ENCODE assay signal across 11 mouse cellular contexts in genomic region chr17:5187546-5187945, GRCm38 (mm10).
DNase-seq lines count a peak whose midpoint lies in the region; ATAC-seq and TF ChIP-seq lines count a peak whose summit lies in the region.
"Had no signal": no experiment of that assay in that cellular context is flagged by ENCODE, and none has a peak within 500 bp of the region (broad histone marks: within the 10 kb centered on the region; RNA-seq: fewer than 3 reads in every experiment).

No protein-coding gene starts in this region.

- H3K36me3 ChIP-seq in embryonic facial prominence, embryonic 11.5 days (replicated peaks; ENCODE audit: control insufficient read depth, insufficient read depth, low read depth, low read length): no peaks in the 10 kb centered on the region
- no peaks in the 10 kb centered on the region for H3K36me3 ChIP-seq in embryonic facial prominence, embryonic 10.5 days (replicated peaks)
- H3K36me3 ChIP-seq: limb, embryonic 13.5 days had no signal

- no peak overlapping the region for H3K27ac ChIP-seq in embryonic facial prominence, embryonic 11.5 days (replicated peaks; ENCODE audit: low read depth, low read length)
- no peak overlapping the region for H3K27ac ChIP-seq in embryonic facial prominence, embryonic 10.5 days (replicated peaks)
- no peak overlapping the region for H3K27ac ChIP-seq in cortical plate, adult 2 months (ENCODE audit: insufficient read depth, low read length)

- H3K27me3 ChIP-seq in embryonic facial prominence, embryonic 11.5 days (ENCODE audit: control insufficient read depth, insufficient read depth, low read length): no peaks in the 10 kb centered on the region
- no peaks in the 10 kb centered on the region for H3K27me3 ChIP-seq in embryonic facial prominence, embryonic 10.5 days (replicated peaks; ENCODE audit: low read depth, poor library complexity, severe bottlenecking)
- H3K27me3 ChIP-seq: limb, embryonic 13.5 days had no signal

- no peak overlapping the region for H3K4me3 ChIP-seq in embryonic facial prominence, embryonic 11.5 days (ENCODE audit: low read depth, low read length)
- no peak overlapping the region for H3K4me3 ChIP-seq in embryonic facial prominence, embryonic 10.5 days
- H3K4me3 ChIP-seq in cortical plate, adult 2 months (ENCODE audit: insufficient read depth, low read length): no peak overlapping the region
- H3K4me3 ChIP-seq: limb, embryonic 13.5 days had no signal

- no peak overlapping the region for H3K9ac ChIP-seq in embryonic facial prominence, embryonic 11.5 days (replicated peaks; ENCODE audit: low read length)
- H3K9ac ChIP-seq: limb, embryonic 13.5 days had no signal

- H3K9me3 ChIP-seq in embryonic facial prominence, embryonic 11.5 days (replicated peaks; ENCODE audit: control insufficient read depth, low read length): no peaks in the 10 kb centered on the region
- H3K9me3 ChIP-seq in embryonic facial prominence, embryonic 10.5 days: no peaks in the 10 kb centered on the region
- H3K9me3 ChIP-seq: limb, embryonic 13.5 days had no signal

- TF ChIP-seq CTCF in cortical plate, adult 2 months (IDR thresholded peaks at IDR 0.05; ENCODE audit: extremely low read depth, insufficient read depth, low read length): 0 out of 2 replicates have a peak, but pooled peaks have one; percentile 3

- peak; percentile 31 for DNase-seq in embryonic facial prominence, embryonic 11.5 days (ENCODE audit: low spot score)
- DNase-seq in embryonic facial prominence, embryonic 10.5 days (ENCODE audit: low spot score): no peak
- DNase-seq in lung, postnatal 36 days: peak; percentile 58
- no peak for DNase-seq in lung, postnatal 25 days (ENCODE audit: low spot score)
- DNase-seq in thymus, adult 18-20 months: peak; percentile 26 to 48
- DNase-seq in frontal cortex, postnatal 14 days (ENCODE audit: low spot score in 2 of 2): no peak
- DNase-seq in right cerebral cortex, postnatal 14 days: no peak
- DNase-seq: adrenal gland, postnatal 10 days; kidney, postnatal 14 days had no signal

- no peaks in the 10 kb centered on the region for H3K4me1 ChIP-seq in embryonic facial prominence, embryonic 11.5 days (ENCODE audit: control insufficient read depth, insufficient read depth, low read length)
- peaks cover 44% of the 10 kb centered on the region for H3K4me1 ChIP-seq in embryonic facial prominence, embryonic 10.5 days
- no peaks in the 10 kb centered on the region; the same call in 1 of the 2 replicates for H3K4me1 ChIP-seq in cortical plate, adult 2 months (ENCODE audit: control insufficient read depth, insufficient read depth, low read length)

- ATAC-seq in embryonic facial prominence, embryonic 11.5 days (replicated peaks; ENCODE audit: insufficient number of reproducible peaks, low FRiP score, low TSS enrichment, low read depth): no peak

- no peak for TF ChIP-seq POLR2A in cortical plate, adult 2 months (IDR thresholded peaks at IDR 0.05; ENCODE audit: extremely low read depth, insufficient read depth, low read length)

- H3K4me2 ChIP-seq in embryonic facial prominence, embryonic 11.5 days (ENCODE audit: low read depth, low read length): no peak overlapping the region
- H3K4me2 ChIP-seq: limb, embryonic 13.5 days had no signal

- 58% methylated on average over 2 of the region's 2 CpGs for WGBS in embryonic facial prominence, embryonic 11.5 days
- 72% methylated on average over 2 of the region's 2 CpGs for WGBS in embryonic facial prominence, embryonic 10.5 days

Comparison
In these comparisons a context has a peak if more than half of its experiments do, and no peak if none do; other contexts are left out.
1. DNase-seq: peak in embryonic facial prominence, embryonic 11.5 days (single experiment), lung, postnatal 36 days (single experiment) and thymus, adult 18-20 months (2 of 2); none in embryonic facial prominence, embryonic 10.5 days (single experiment), lung, postnatal 25 days (single experiment), frontal cortex, postnatal 14 days (0 of 2) and right cerebral cortex, postnatal 14 days (single experiment).